Mouse (Mus musculus) retina, postnatal 7 days (tissue): ENCODE measurements around the gene Lrmda.

ENCODE experiments used
- DNase-seq: peaks from one replicate; pipeline ENCODE4 v3.0.0-alpha.2; 2012; ENCODE audit warnings: low read depth, low spot score

The Lrmda gene

DNA sequence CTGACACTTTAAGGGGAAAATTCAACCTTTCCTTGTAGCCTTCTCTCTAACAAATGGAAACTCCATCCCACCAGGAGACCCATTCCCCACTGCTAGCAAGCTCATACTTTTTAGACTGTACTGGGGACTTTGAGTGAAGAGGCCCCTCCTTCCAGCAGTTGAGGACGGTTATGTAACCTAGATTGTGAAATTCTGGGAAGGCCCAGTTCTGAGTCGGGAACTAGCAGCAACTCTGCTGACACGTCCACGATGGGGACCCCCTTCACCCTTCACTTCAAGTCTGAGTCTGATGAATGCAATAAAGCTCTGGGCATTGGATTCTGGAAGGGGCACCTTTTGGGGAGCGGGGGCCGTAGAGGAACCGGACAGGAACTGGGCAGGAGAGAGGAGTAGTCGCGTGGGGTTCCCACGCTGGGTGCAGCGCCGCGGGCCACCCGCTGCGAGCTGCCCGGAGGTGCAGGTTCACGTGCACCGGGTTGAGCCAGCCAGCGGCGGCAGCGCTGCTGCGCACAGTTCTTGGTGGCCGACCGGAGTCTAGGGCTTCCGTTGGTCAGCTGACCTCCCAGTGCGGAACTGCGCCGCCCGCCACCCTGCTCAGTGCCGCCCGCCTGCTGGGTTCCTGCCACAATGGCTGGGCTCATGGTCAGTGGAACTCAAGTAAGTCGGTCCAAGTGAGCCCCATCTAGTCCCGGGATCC is at the start of gene Lrmda:
TSS of gene Lrmda (plus strand) at position 461 of the 697 bp plus-strand sequence.
- DNase-seq: no peak

DNA sequence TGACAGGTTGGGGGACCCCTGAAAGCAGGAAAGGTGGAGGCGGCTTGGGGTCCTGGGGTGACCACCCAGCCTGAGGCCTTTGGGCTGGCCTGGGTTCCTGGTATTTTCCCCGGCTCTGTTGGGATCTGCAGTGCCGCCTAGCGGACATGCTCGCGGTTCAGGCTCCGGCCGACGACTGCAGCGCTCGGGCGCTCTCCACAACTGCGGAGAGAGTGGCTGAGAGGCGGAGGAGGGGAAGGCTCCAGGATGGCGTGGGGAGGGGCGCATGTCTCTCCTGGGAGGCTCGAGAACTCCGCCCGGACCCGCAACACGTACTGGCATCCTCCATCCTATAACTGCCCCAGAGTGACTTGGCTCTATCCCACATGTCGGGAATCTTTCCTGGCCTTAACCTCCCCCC is 38.0 kb upstream of the Lrmda start:
- no peak for DNase-seq

DNA sequence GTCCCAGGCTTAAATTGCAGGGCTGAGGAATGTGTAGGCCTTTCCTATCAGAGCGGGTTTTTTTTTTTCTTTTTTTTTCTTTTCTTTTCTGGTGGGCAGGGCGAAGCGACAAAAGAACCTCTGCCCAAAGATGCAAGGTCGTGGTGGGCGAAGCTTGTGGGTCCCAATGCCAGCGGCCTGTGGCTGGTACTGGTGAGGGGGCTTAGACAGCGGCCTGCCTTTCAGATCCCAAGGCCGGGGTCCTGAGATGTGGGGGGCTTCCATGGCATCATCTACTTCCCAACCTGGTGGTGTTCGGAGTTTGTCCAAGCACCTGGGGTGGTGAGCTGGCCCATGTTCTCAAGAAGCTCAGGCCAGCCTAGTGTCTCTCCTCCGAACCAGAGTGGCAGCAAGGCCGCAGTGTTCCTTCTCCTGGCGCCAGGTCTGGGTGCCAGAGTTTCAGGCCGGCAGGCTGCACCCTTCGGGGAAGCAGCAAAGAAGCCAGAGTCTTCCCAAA is 37.4 kb upstream of the Lrmda start:
- DNase-seq: no peak

DNA sequence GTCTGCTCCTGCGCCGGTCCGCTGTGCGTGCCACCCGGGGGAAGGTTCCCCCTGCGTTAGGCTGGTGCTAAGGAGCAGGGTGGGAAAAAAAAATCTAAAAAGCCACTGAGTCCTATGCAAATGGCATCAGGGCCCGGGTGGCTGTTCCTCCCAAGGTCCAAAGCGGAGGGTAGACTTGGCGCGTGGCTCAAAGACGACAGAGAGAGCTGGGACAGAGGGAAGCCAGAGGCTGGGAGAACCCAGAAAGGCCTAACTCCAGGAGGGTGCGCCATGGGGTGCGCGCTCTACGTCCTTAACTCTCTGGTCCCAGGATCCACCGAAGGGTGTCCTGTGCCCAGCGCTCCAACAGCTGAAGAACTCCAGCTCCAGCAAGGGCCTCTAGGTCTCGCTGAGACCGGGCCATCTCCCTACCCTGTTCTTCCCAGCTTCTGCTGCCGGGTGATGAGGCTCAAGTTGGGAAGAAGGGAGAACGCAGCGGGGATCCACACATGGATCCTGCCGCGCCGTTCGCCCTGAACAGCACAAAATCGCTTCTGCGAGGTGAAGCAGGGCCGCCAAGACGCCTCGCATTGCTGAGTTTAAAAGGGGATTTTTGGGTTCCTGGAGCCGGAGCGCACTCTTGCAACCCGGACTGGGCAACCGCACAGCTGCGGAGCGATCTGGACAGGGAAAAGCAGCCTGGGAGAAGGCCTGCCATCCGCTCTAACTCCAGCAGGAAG is 36.8 kb upstream of the Lrmda start:
- no peak for DNase-seq

DNA sequence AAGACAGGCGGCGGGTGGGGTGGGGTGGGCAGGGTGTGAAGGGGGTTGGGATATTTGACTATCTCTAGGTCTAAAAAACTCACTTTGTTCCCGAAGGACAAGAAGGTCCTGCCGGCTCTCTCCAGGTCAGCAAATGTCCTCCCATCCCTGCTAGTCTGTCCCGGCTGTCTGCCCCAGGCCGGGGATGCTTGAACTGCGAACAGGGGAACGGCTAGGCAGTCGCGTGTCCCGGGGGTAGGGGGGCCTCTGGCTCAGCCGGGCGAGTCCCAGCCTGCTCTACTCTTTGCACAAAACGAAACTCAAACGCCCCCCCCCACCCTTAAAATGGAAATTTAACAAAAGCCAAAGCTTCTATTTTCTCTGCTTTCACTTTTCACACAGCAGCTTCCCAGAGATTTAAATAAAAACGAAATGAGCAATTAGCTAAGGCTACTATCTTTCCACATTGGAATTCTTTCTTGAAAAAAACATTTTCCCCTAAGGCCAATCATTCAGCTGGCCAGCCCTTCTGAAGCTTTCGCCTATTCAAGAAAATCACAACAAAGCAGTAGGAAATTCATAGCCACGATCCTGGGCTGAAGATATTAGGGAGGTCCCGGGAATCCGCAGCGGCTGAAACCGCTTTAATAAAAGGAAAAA is 36.1 kb upstream of the Lrmda start:
- no peak for DNase-seq

DNA sequence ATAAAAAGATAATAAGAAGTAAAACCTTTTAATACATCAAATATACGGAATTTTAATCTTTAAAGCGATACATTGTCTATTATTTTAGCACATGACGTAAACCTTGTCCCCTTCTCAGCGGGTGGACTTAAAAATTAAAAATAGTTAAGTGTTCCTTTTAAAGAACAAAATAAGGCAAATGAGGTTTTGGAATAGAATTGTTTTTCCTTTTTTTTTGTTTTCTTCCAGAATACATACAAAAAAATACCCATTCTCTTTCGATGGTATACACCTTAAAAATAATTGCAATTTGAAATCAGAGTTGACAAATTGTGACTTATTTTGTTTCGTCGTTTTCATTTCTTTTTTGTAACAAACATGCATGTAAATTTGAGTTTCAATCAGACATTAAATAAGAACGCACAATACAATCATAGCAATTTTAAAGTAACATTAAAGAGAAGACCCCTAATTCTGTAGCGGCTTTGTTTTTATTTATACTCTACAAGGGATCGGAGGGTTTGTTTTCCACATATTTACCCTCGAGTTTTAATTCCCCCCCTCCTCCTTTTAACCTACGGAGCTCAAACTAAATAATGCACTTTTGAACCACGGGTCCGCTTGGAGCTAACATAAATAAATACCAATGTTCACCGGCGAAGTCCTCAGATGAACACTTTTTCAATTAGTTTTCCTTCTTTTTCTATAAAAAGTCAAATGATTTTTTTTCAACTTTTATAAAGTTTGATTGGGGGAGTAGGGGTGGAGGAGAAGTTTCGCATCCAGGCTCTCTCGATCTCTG is 35.4 kb upstream of the Lrmda start:
- DNase-seq: no peak

DNA sequence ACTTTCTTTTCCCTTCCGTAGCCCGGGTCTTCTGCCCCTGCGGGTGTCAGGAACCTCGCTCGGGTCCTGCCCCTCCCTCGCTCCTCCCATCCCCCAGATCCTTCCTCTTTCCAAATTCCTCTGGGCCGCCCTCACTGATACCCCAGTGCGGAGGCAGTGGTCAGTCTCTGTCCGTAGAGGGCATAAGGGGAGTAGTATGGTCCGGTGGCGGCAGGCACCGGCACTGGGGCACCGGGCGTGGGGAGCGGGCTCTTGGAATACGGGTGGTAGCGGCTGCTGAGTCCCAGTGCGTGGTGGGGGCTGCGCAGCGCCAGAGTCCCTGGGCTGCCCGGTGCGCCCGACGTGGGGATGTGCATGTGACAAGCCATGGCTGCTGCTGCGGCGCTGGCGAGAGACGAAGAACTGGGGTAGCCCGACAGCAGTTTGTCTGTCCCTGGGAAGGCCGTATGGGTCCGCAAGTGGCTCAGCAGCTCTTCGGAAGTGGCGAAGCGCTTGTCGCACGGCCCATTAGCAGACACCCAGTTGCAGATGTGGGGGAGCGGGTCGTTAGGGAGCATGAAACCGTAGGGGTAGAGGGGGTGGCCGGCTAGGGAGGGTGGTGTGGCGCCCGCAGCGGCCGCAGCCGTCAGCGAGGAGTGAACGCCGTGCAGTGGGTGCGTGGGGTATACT is 34.6 kb upstream of the Lrmda start:
- DNase-seq: no peak

DNA sequence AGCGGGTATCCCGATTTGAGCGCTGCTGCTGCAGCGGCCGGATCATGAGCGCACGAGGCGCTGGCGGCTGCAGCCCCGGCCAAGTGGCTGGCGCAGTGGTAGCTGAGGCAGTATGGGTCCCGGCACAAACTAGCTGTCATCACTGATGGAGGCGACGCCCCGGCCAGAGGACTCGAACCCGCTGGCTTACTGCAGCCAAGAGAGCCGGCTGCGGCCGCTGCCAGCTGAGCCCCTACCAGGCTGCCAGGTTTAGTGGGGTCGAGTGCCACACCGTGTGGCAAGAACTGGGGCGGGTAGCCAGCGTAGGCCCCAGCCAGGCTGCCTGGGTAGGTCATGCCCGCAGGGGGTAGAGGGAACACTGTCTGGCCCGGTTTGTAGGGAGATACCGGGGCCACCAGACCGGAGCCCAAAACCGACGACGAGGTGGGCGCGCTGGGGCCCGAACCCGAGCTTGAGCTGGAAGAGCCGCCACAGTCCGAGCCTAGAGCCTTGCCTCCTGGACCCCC is 34.0 kb upstream of the Lrmda start:
- DNase-seq: no peak

DNA sequence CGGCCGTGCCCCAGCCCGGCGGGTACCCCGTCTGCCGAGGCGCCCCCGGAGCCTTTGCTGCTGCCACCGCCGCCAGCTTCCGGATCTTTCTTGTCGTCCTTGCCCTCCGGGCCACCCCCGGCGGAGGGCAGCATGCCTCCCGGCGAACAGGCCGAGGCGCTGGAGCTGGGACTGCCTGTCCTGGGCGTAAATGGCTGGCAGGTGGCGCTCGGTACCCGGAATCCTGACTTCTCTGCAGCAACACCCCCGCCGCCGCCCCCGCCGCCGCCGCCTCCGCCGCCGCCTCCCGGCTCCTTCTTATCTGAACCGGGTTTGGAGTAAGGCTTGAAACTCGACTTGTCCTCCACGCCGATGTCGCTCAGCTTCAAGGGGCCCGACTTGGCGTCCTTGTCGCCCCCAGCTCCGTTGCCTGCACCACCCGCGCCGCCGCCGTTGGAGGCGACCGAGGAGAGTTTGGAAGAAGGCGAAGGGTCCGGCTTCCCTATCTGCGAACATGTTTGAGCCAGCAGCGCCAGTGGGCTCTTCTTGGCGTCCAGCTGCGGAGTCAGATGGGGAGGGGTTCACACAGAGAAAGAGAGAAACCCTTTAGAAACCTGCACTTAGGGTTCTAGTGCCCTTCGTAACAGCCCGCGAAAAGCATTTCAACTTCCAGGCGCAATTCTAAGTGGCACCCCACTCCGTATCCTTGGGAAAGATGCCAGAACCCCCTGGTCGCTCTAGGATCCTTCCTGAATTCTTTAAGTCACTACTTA is 33.4 kb upstream of the Lrmda start:
- DNase-seq: peak; percentile 61

DNA sequence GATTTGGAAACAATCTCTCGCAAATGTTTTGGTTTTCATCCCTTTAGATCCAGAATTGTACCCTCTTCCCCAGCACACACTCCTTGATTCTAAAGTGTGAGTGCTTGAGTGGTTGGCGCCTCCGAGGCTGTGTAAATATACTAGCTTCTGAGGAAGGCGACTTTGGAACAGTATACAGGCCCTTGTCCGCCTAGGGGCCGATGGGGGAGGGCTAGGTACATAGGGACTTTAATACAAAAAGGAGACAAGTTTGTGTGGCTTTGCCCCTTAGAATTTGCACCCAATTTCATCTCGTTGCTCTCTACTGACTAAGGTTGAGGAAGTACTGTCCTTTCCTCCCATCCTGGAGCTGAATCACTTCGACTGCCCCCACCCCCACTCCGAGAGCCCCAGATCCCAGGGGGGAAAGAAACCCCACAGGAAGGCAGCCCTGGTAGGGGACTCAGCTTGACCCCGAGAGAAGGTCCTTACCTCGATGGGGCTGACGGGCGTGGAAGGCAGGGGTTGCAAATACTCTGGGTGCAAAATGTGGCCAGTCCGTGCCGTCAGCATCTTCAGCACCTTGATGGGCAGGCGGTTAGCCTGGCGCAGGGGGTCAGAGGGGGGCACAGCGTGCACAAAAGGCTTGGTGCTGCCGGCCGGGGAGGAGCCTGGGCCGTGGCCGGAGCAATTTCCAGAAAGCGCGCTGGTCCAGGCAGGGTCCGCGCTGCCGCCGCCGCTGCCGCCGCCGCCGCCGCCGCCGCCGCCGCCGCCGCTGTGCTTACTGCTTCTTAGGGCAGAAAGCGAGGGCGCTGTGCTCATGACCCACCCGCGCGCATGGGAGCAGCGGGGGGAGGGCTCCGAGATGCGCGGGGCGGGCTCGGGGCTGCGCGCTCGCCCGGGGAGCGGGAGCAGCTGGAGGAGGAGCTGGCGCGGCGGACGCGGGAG is 32.5 kb upstream of the Lrmda start:
- DNase-seq: no peak

DNA sequence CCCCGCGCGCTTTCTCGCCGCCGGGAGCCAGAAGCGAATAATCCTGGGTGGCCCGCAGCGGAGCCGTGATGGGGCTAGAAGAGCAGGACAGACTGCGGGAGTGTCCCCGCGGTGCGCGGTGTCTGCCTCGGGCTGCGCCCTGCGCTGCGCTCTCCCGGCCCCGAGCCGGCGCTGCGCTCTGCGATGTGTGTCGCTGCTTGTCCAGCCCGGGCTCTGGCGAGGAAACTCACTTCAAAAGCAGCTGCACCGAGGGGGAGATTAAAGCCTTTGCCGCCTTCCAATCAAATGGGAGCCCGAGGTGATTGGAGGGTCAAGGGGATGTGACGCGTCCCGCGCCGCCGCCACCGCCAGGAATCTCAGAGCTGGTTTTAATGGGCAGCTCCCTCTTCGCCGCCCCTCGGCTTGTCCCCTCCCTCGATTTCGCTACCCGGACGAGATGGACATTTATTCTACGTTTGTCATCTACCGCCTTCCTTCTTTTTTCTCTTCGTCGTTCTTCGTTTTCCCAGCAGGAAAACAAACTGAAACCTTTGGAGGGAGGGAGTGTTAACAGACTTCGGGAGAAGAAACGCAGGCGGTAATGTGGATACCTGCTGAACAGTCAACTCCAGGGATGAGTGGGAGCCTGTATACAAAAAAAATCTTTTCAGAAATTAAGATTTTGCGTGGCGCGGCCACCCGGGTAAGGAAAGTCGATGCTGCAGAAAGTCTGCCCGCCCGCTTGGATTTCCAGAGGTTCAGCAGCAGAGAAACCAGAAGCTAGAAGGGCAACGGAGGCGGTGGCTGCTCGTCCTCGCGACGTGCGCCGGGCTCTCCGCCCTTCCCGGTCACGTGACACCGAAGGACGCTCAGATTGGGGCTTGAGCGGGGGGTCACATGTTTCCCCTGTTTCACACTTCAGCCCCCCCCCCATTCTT is 31.6 kb upstream of the Lrmda start:
- peak; percentile 88 for DNase-seq

DNA sequence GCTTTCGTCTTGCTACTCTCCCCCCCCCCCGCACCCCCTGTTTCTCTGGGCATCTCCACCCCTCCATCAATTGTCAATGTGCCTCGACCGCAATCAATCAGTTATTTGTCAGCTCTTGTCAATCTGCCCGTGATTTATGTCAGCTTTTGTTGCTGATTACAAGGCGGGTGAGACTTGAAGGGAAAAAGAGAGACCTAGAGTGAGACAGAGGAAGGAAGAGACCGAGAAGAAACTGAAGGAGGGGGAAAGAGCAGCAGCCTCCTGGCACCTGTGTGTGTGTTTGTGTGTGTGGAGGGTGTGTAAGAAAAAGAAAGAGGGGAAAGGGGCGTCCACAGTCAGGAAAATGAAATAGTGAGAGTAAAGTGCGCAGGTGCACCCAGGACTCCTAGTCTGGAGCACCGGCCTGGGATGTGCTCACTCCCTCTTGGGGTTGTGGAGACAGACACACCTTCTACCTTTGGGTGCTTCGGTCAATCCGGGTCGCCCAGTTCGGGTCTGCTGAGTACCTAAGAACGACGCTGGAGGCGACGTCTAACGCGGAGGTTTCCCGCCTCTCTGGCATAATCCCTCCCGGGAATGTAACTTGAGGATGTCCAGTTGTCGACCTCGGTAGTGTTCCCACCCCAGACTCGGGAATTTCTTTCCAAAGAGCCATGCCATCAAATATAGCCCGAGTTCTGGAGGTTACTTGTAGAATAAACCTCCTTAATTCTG is 30.8 kb upstream of the Lrmda start:
- no peak for DNase-seq

DNA sequence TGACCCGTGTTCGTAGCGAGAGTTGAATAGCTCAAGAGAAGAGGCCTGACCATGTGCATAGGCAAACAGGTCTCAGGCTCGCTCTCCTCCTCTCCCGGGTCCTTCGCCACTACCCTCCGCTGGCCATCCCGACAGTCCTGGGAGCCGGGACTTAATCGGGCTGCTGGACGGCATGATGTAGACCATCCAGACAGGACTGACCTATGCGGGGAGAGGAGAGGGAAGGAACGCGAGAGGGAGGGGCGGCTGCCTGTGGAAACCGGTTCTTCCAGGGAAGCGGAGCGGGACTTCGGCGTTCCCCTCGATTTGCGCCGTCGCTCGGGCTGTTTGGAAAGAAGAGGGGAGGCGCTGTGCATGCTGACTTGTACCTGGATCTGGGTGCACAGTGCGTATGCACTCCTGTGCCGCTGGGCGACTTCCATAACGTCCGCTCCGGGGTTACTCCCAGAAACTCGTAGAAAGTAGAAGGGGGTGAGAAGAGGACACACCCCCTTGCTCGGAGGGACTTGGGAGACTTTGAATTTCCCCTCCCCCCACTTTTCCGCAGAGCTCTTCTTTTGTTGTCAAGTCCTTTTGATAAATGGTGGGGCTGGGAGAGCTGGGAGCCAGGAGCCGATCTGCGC is 30.1 kb upstream of the Lrmda start, which contains the start of gene Zfp503:
TSS of gene Zfp503 (minus strand) at position 311 of the 623 bp plus-strand sequence.
- DNase-seq: no peak

DNA sequence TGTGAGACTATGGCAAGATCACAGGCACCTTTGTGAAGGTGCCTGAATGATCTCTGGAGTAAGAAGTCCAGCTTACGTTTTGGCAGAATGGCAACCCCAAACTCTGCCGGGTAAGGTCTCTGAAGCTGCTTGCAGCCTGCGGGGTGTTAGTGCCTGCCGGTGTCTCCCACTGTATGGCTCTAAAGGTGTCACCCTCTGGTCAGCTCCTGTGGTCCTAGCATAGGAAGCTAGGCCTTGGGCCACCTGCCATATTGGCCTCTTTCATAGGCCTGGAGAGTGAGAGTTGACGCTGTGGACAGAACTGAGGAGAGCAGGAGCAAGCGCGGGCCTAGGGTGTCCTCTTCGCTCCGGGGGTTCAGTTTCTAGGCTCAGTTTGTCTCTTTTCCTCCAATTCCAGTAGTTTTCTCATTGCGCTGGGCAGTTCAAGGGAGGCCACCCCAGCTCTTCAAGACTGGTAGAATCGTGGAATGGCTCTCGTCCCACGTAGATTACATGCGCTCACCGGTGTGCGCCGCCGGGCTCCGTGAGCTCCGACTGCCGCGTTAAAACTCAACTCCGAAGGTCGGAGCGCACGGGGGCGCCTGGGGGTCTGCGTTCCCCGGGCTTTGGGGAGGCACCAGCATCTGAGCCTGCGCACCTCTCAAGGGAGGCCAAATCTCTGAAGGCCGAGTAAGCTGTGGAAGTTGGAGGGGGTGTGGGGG is 29.0 kb upstream of the Lrmda start:
- DNase-seq: no peak

DNA sequence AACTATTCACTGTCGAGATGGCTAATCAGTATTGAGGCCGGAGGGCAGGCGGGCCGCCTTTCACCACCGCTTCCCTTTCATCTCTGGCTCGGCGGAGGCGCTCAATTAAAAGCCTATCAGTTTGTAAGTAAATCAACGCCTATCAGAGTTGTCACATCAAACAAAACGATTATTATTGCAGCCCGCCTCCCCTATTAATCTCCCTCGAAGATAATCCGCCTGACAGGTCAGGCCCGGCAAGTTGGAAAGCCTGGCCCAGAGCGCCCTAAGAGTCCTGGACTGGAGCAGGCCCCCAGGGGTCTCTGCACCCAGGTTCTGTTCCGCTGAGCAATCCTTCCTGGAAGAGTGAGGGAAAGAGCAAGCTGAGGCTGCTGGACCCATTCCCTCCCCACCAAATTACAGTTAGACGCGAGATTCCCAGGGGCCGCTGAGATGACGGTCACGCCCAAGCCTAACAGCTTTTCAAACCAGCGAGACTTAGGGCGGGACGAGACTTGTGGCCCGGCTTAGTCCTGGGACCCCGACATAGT is 28.2 kb upstream of the Lrmda start:
- peak; percentile 54 for DNase-seq

DNA sequence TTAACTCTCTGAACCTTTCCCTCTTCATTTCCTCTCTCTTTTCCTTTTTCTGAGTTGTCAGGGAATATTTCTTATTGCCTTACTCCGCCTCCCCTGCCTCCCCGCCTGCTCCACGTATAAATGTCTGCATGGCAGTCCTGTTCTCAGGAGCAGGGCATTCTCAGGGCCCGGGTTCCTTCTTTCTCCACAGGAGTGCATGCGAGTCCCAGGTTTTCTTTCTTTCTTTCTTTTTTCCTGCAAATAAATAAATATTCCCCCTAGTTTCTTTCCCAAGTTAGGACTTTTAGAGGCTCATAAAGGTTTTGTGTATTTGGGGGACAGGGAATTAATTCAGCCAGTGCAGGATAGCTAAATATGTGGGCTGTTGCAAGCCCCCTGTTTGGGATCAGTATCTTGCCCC is 27.7 kb upstream of the Lrmda start:
- no peak for DNase-seq
